Mouse (Mus musculus) kidney, adult 2 months (tissue): Measurements from ENCODE around the gene Olfr1347. TPM values are rescaled to one million over a fixed set of nuclear protein-coding genes. Genes with fewer than 3 reads are reported as not detected.
"Not testable (repeated sequence)": the region's sequence is repeated elsewhere in the genome, so short reads cannot be mapped to it uniquely, and the experiment has no call there.

Source experiments
- DNase-seq: peaks from one replicate; pipeline ENCODE4 v3.0.0; 2021
- H3K27ac ChIP-seq: fragments of 200-500 bp; 2 replicates; pipeline ENCODE4 v1.5.1; 2012; ENCODE audit warnings: low read depth, low read length, control low read depth, inconsistent platforms; ENCODE audit not compliant: insufficient read depth
- H3K27me3 ChIP-seq: fragments of 200-500 bp; replicated peaks from 2 replicates; pipeline ENCODE4 v1.6.1; 2012; ENCODE audit warnings: mild to moderate bottlenecking, moderate library complexity, low read length, inconsistent platforms; ENCODE audit not compliant: control insufficient read depth, insufficient read depth
- H3K36me3 ChIP-seq: fragments of 200-500 bp; 2 replicates; pipeline ENCODE4 v1.6.1; 2012; ENCODE audit warnings: mild to moderate bottlenecking, moderate library complexity, low read length, inconsistent platforms; ENCODE audit not compliant: control insufficient read depth, insufficient read depth
- H3K4me1 ChIP-seq: fragments of 200-500 bp; 2 replicates; pipeline ENCODE4 v1.6.1; 2011; ENCODE audit warnings: low read length; ENCODE audit not compliant: control insufficient read depth, insufficient read depth
- H3K4me3 ChIP-seq: fragments of 200-500 bp; 2 replicates; pipeline ENCODE4 v1.5.1; 2011; ENCODE audit warnings: mild to moderate bottlenecking, low read depth, low read length, control low read depth; ENCODE audit not compliant: insufficient read depth
- CTCF ChIP-seq: fragments of 200-500 bp; conservative IDR thresholded peaks from 2 replicates; pipeline ENCODE4 v1.5.1; 2011; ENCODE audit warnings: low read depth, mild to moderate bottlenecking, control low read depth, low read length, moderate library complexity, mixed read lengths; ENCODE audit not compliant: insufficient read depth, insufficient read length
- POLR2A ChIP-seq: fragments of 200-500 bp; IDR thresholded peaks from one replicate; pipeline ENCODE4 v1.6.1; 2011; ENCODE audit warnings: low read depth, low read length, control low read depth
- WGBS: fragments of 180-500 bp; shearing (Covaris S2); methylation state at CpG from one replicate; pipeline ENCODE4 v1.1.7; 2018; 5-methylcytosine and 5-hydroxymethylcytosine counted together
- polyA plus RNA-seq: library from polyadenylated mRNA; depleted of rRNA; stranded (reverse); fragments of >200 nt; gene quantifications from 2 replicates; pipeline ENCODE4 v1.2.3, GENCODE M21; 2012; rRNA removed

Gene Olfr1347
- not detected in 2 replicates for polyA plus RNA-seq

DNA sequence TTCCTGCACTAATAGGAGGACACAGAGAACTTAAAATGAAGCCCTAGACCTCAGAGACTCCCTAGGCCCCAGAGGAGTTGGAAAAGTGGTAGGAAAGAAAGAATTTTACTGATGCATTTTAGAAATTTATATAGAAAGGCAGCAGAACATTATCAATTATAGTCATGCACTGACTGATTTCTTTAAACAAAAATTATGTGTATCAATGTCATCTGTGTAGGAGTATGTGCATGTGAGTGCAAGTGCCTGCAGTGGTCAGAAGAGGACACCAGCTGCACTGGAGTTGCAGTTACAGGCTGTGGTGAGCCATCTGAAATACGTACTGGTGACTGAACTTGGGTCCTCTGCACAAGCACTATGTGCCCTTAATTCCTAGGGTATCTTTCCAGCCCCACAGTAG lies at the start of gene Olfr1347:
Olfr1347 (minus strand) TSS at position 101 of the 400 bp plus-strand sequence.
- no peaks in the 10 kb centered on the region for H3K36me3 ChIP-seq
- no peak within 1 kb of the TSS for H3K4me3 ChIP-seq
- no peak for TF ChIP-seq POLR2A
- no peak for TF ChIP-seq CTCF
- no peak for DNase-seq
- no peaks in the 10 kb centered on the region for H3K27me3 ChIP-seq
- no peaks in the 10 kb centered on the region for H3K4me1 ChIP-seq
- no peak within 1 kb of the TSS for H3K27ac ChIP-seq
- WGBS = 51% methylated on average over 1 of the region's 1 CpGs

DNA sequence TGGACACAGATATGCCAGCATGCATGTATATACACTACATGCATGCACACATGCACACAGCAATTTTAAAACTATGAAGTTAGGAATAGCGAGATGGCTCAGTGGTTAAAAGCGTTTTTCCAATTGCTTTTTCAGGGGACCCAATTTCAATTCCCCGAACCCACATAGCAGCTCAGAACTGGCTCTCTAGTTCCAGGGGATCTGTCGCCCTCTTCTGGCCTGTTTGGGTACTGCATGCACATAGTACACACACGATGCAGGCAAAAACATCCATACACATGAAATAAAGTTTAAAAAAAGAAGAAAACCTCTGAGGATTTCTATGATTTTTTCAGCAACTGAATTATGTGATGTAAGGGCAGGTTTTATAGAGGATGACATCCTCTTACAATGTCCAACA lies 26.6 kb upstream of the Olfr1347 start:
- H3K36me3 ChIP-seq = no peaks in the 10 kb centered on the region
- 67% methylated on average over 5 of the region's 5 CpGs for WGBS
- H3K4me3 ChIP-seq = no peak overlapping the region
- peak; percentile 56 for TF ChIP-seq CTCF
- no peak for TF ChIP-seq POLR2A
- DNase-seq = peak; percentile 19
- no peaks in the 10 kb centered on the region for H3K27me3 ChIP-seq
- no peak overlapping the region for H3K27ac ChIP-seq
- no peaks in the 10 kb centered on the region for H3K4me1 ChIP-seq

DNA sequence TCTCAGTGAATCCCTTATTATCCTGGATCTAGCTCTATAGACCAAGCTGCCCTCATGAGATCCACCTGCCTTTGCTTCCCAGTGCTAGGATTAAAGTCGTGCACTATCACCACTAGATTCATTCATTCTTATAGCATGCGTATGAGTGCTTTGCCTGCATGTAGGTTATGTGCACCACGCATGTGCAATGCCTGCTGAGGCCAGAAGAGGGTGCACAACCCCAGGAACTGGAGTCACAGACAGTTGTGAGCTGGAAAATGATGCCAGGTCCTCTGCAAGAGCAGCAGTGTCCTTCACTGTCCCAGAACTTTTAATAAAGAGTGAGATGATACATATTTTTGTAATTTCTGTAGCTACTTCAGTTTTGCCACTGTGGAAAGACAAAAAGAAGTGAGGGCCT lies 25.4 kb upstream of the Olfr1347 start:
- Histone ChIP-seq H3K36me3 (no peaks in the 10 kb centered on the region), H3K27me3 (no peaks in the 10 kb centered on the region), H3K4me3 (no peak overlapping the region), H3K4me1 (no peaks in the 10 kb centered on the region), H3K27ac (no peak overlapping the region)
- TF ChIP-seq POLR2A (no peak), CTCF (no peak)
- no peak for DNase-seq
- WGBS = 60% methylated on average over 3 of the region's 3 CpGs

GRCm38 (mm10) chr7:6522850-6523249 lies 23.3 kb upstream of the Olfr1347 start, which contains the start of gene Olfr1349:
Gene Olfr1349, minus strand, starts transcription at chr7:6522950.
- TF ChIP-seq POLR2A = no peak
- no peak for TF ChIP-seq CTCF
- no peak for DNase-seq
- Histone ChIP-seq H3K36me3 (no peaks in the 10 kb centered on the region), H3K4me1 (no peaks in the 10 kb centered on the region), H3K27me3 (no peaks in the 10 kb centered on the region), H3K27ac (no peak within 1 kb of the TSS), H3K4me3 (no peak within 1 kb of the TSS)
- WGBS = 83% methylated on average over 5 of the region's 5 CpGs

GRCm38 (mm10) chr7:6521666-6522065 lies 22.1 kb upstream of the Olfr1347 start:
- H3K27ac ChIP-seq = no peak overlapping the region
- H3K36me3 ChIP-seq = no peaks in the 10 kb centered on the region
- WGBS = 27% methylated on average over 1 of the region's 1 CpGs
- no peak for DNase-seq
- no peaks in the 10 kb centered on the region for H3K27me3 ChIP-seq
- H3K4me1 ChIP-seq = no peaks in the 10 kb centered on the region
- H3K4me3 ChIP-seq = no peak overlapping the region
- TF ChIP-seq CTCF = no peak
- no peak for TF ChIP-seq POLR2A

- no peak for TF ChIP-seq POLR2A
- TF ChIP-seq CTCF = no peak
- WGBS = 89% methylated on average over 1 of the region's 1 CpGs
- DNase-seq = no peak
- Histone ChIP-seq H3K4me1 (no peaks in the 10 kb centered on the region), H3K4me3 (no peak within 1 kb of the TSS), H3K27me3 (no peaks in the 10 kb centered on the region), H3K36me3 (no peaks in the 10 kb centered on the region), H3K27ac (no peak within 1 kb of the TSS)
Observed at GRCm38 (mm10) chr7:6508648-6509047, 9.1 kb upstream of the Olfr1347 start, which contains the start of gene Olfr1348. Gene Olfr1348, minus strand, starts transcription at chr7:6508748.

DNA sequence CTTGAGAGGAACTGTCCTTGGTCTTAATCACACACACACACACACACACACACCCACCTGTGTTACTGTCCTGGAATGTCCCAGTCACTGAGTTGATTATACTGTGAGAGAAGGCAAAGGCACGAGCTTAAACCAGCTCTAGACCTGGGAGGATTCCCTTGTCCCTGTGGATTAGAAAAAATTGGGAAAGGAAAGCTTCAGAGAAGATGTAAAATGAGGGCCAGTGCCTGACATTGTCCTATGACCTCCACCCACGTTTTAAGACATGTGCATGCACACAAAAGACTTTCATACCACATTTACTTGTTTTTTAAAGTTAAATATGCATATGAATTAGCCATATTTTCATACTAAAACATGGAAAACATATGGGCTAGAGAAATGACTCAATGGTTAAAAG lies 12.7 kb downstream of the Olfr1347 start, which contains the start of gene Olfr5:
Olfr5 (minus strand) TSS at position 101 of the 400 bp plus-strand sequence.
- no peak for DNase-seq
- Histone ChIP-seq H3K4me3 (no peak within 1 kb of the TSS), H3K4me1 (no peaks in the 10 kb centered on the region), H3K27ac (no peak within 1 kb of the TSS), H3K27me3 (no peaks in the 10 kb centered on the region), H3K36me3 (no peaks in the 10 kb centered on the region)
- no peak for TF ChIP-seq CTCF
- no peak for TF ChIP-seq POLR2A
- 22% methylated on average over 2 of the region's 2 CpGs for WGBS

DNA sequence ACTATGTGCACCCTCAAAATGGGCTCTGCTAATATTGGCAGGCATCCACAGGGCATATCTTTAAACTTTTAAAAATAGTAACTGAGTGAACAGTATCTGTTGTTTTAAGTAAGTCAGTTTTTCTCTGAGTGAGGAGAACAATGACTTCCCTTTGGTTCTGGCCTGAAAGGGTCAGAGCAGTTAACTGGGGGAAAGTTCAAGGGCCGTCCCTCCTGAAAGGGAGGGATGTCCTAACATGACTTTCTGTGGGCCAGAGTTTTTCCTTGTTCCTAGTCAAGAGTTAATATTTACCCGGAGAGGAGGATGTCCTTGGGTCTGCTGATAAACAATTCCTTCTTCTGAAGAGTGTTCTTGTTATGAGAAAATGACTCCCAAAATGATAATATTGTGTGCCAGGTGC lies 21.9 kb downstream of the Olfr1347 start:
- H3K27ac ChIP-seq = not testable (repeated sequence)

More for the DNA sequence above, 21.9 kb downstream of the Olfr1347 start:
- H3K4me3 ChIP-seq, H3K4me1 ChIP-seq, H3K27me3 ChIP-seq, H3K36me3 ChIP-seq: not testable (repeated sequence)
- WGBS = 56% methylated on average over 2 of the region's 2 CpGs
- peak; percentile 73 for DNase-seq
